Mouse (Mus musculus): Measurements from ENCODE around the gene Ntn1.

Ntn1 gene

GRCm38 (mm10) chr11:68384131-68384530, 16.5 kb downstream of the Ntn1 start:
- DNase-seq (ENCODE audit: low read depth, low spot score), result no peak

GRCm38 (mm10) chr11:68383519-68383918, 17.1 kb downstream of the Ntn1 start:
- no peak for DNase-seq (ENCODE audit: low read depth, low spot score)

GRCm38 (mm10) chr11:68381833-68382232, 18.8 kb downstream of the Ntn1 start:
- no peak for DNase-seq (ENCODE audit: low read depth, low spot score)

- DNase-seq (ENCODE audit: low read depth, low spot score), result no peak
Measured at GRCm38 (mm10) chr11:68381318-68381717, 19.3 kb downstream of the Ntn1 start.

- no peak for DNase-seq (ENCODE audit: low read depth, low spot score)
Measured at GRCm38 (mm10) chr11:68378946-68379764, 21.5 kb downstream of the Ntn1 start.

GRCm38 (mm10) chr11:68378419-68378818, 22.2 kb downstream of the Ntn1 start:
- no peak for DNase-seq (ENCODE audit: low read depth, low spot score)

GRCm38 (mm10) chr11:68373105-68373504, 27.5 kb downstream of the Ntn1 start:
- no peak for DNase-seq (ENCODE audit: low read depth, low spot score)

- no peak for DNase-seq (ENCODE audit: low read depth, low spot score)
Measured at GRCm38 (mm10) chr11:68371609-68372008, 29.0 kb downstream of the Ntn1 start.

- DNase-seq (ENCODE audit: low read depth, low spot score), result no peak
Measured at GRCm38 (mm10) chr11:68356901-68357300, 43.7 kb downstream of the Ntn1 start.

GRCm38 (mm10) chr11:68355561-68355960, 45.1 kb downstream of the Ntn1 start:
- DNase-seq (ENCODE audit: low read depth, low spot score), result no peak

GRCm38 (mm10) chr11:68354848-68355247, 45.8 kb downstream of the Ntn1 start:
- no peak for DNase-seq (ENCODE audit: low read depth, low spot score)

- no peak for DNase-seq (ENCODE audit: low read depth, low spot score)
Measured at GRCm38 (mm10) chr11:68352236-68352635, 48.4 kb downstream of the Ntn1 start.

- DNase-seq (ENCODE audit: low read depth, low spot score), result no peak
Measured at GRCm38 (mm10) chr11:68348851-68349250, 51.8 kb downstream of the Ntn1 start.

GRCm38 (mm10) chr11:68348083-68348482, 52.5 kb downstream of the Ntn1 start:
- DNase-seq (ENCODE audit: low read depth, low spot score), result no peak

GRCm38 (mm10) chr11:68347508-68347907, 53.1 kb downstream of the Ntn1 start:
- no peak for DNase-seq (ENCODE audit: low read depth, low spot score)

- DNase-seq (ENCODE audit: low read depth, low spot score), result no peak
Measured at GRCm38 (mm10) chr11:68346099-68346498, 54.5 kb downstream of the Ntn1 start.

- no peak for DNase-seq (ENCODE audit: low read depth, low spot score)
Measured at GRCm38 (mm10) chr11:68344221-68344620, 56.4 kb downstream of the Ntn1 start.

- DNase-seq (ENCODE audit: low read depth, low spot score), result no peak
Measured at GRCm38 (mm10) chr11:68342761-68343160, 57.9 kb downstream of the Ntn1 start.

GRCm38 (mm10) chr11:68342003-68342400, 58.6 kb downstream of the Ntn1 start:
- DNase-seq (ENCODE audit: low read depth, low spot score), result no peak

- no peak for DNase-seq (ENCODE audit: low read depth, low spot score)
Measured at GRCm38 (mm10) chr11:68341111-68342002, 59.3 kb downstream of the Ntn1 start.

- no peak for DNase-seq (ENCODE audit: low read depth, low spot score)
Measured at GRCm38 (mm10) chr11:68340366-68340765, 60.3 kb downstream of the Ntn1 start.

- no peak for DNase-seq (ENCODE audit: low read depth, low spot score)
Measured at GRCm38 (mm10) chr11:68339856-68340255, 60.8 kb downstream of the Ntn1 start.

- no peak for DNase-seq (ENCODE audit: low read depth, low spot score)
Measured at GRCm38 (mm10) chr11:68339331-68339730, 61.3 kb downstream of the Ntn1 start.

Data from c-Kit-negative CD71-positive TER-119-positive erythroid progenitor cells, embryonic 14.5 days (primary cell).